In the genomic region with DNA sequence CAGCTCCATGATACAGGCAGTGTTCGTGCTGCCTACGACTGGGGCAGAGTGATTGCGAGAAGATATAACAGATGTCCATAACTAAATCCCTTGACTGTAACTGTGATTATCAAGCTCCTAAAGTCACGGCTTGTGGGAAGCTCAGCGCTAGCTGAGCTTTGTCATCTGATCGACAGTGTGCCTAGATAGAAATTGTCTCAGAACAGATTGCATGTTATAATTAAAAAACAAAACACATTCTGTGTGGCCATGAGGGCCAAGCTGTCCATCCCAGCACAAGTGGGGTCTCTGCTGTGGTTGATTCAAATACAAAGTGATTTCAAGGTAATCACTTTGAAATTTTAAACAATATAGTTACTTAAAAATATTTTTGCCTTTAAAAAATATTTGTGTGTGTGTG, we compare ENCODE assay signal across 23 mouse cellular contexts. TPM values are rescaled to one million over a fixed set of nuclear protein-coding genes. Genes with fewer than 3 reads are reported as not detected.
A peak's percentile ranks its signal among the peaks of the same experiment; 100 is the strongest.
DNase-seq lines count a peak whose midpoint lies in the region; ATAC-seq and TF ChIP-seq lines count a peak whose summit lies in the region.
"Had no signal": no experiment of that assay in that cellular context is flagged by ENCODE, and none has a peak within 500 bp of the region (broad histone marks: within the 10 kb centered on the region; RNA-seq: fewer than 3 reads in every experiment).

No protein-coding gene starts in this region.

- H3K27me3 ChIP-seq in forebrain, postnatal 0 days (ENCODE audit: insufficient read depth, low read length): no peaks in the 10 kb centered on the region
- no peaks in the 10 kb centered on the region for H3K27me3 ChIP-seq in forebrain, embryonic 11.5 days (ENCODE audit: control insufficient read depth, insufficient read depth, low read length)
- H3K27me3 ChIP-seq: CH12.LX, Patski had no signal

- peak; percentile 38; the same call in 1 of the 2 replicates for ATAC-seq in forebrain, postnatal 0 days
- ATAC-seq in forebrain, embryonic 11.5 days (replicated peaks; ENCODE audit: low FRiP score): no peak
- ATAC-seq: activated CD4-positive, CD25-positive, alpha-beta regulatory T cell, adult 4 months; CD4-positive, CD25-positive, alpha-beta regulatory T cell, adult 4 months; Patski had no signal

- no peak overlapping the region for H3K9ac ChIP-seq in forebrain, postnatal 0 days
- no peak overlapping the region for H3K9ac ChIP-seq in forebrain, embryonic 11.5 days (ENCODE audit: low read length)

- TF ChIP-seq CTCF in forebrain, postnatal 0 days (IDR thresholded peaks at IDR 0.05; ENCODE audit: low read depth): no peak
- TF ChIP-seq CTCF in layer of hippocampus, adult 2 months (conservative IDR thresholded peaks at IDR 0.05): no peak

- no peaks in the 10 kb centered on the region for H3K4me1 ChIP-seq in forebrain, postnatal 0 days (ENCODE audit: insufficient read depth)
- H3K4me1 ChIP-seq in forebrain, embryonic 11.5 days (replicated peaks; ENCODE audit: control insufficient read depth, insufficient read depth, low read length): no peaks in the 10 kb centered on the region

- no peak overlapping the region for H3K27ac ChIP-seq in forebrain, postnatal 0 days (ENCODE audit: low read depth, low read length)
- no peak overlapping the region for H3K27ac ChIP-seq in forebrain, embryonic 11.5 days (ENCODE audit: low read depth, low read length)
- H3K27ac ChIP-seq in layer of hippocampus, adult 2 months: 0 out of 2 replicates have a peak overlapping the region, but pooled peaks have one; percentile 9

- no peaks in the 10 kb centered on the region for H3K9me3 ChIP-seq in forebrain, postnatal 0 days (ENCODE audit: low read length)
- no peaks in the 10 kb centered on the region for H3K9me3 ChIP-seq in forebrain, embryonic 11.5 days (ENCODE audit: control insufficient read depth, low read length)

- H3K4me2 ChIP-seq in forebrain, postnatal 0 days (ENCODE audit: low read depth): no peak overlapping the region
- H3K4me2 ChIP-seq in forebrain, embryonic 11.5 days (ENCODE audit: low read depth, low read length, severe bottlenecking): no peak overlapping the region

- DNase-seq in forebrain, postnatal 0 days: no peak
- no peak for DNase-seq in forebrain, embryonic 11.5 days (ENCODE audit: low spot score)
- peak; percentile 53 for DNase-seq in heart, adult 11 months
- DNase-seq in heart, adult 18-20 months: no peak
- DNase-seq in layer of hippocampus, adult 2 months (ENCODE audit: low spot score in 2 of 2): no peak
- DNase-seq in layer of hippocampus, adult 9-11 months: no peak
- DNase-seq: adrenal gland, adult 2 months; adrenal gland, adult 8-10 months; adrenal gland, postnatal 10 days; adrenal gland, postnatal 14 days; adrenal gland, postnatal 25 days; adrenal gland, postnatal 36 days; B cell, adult 2 months; cerebellum, adult 11 months; cerebellum, adult 11-12 months; cerebellum, adult 18-20 months had no signal

- no peaks in the 10 kb centered on the region for H3K36me3 ChIP-seq in forebrain, postnatal 0 days (ENCODE audit: insufficient read depth)
- H3K36me3 ChIP-seq in forebrain, embryonic 11.5 days (ENCODE audit: control insufficient read depth, insufficient read depth, low read length): no peaks in the 10 kb centered on the region
- H3K36me3 ChIP-seq: G1E had no signal

- no peak overlapping the region for H3K4me3 ChIP-seq in forebrain, postnatal 0 days (ENCODE audit: low read depth, low read length)
- no peak overlapping the region for H3K4me3 ChIP-seq in forebrain, embryonic 11.5 days (ENCODE audit: low read depth, low read length)
- no peak overlapping the region for H3K4me3 ChIP-seq in layer of hippocampus, adult 2 months

- 70% methylated on average over 6 of the region's 6 CpGs for WGBS in forebrain, postnatal 0 days
- WGBS in forebrain, embryonic 11.5 days: 95% methylated on average over 6 of the region's 6 CpGs

RNA-seq across cellular contexts. Expression of gene Dclk3, which starts 26.8 kb away (rescaled TPM):
- 20.1 and 20.8 TPM in 2 replicates for total RNA-seq in forebrain, postnatal 0 days (2014; rRNA removed)
- 8.6 and 11.6 TPM in 2 replicates for polyA plus RNA-seq in forebrain, postnatal 0 days (2015; fragmentation: Nextera tagmentation; extraction: Ambion mirVana)
- 0.20 and 0.28 TPM in 2 replicates for polyA plus RNA-seq in forebrain, embryonic 11.5 days (2014; fragmentation: Nextera tagmentation; extraction: Ambion mirVana)
- under 1 TPM; 0.07 to 0.36 TPM for total RNA-seq in heart, adult 18-20 months (2021)
- total RNA-seq in layer of hippocampus, adult 2 months (2021): 10 to 100 TPM; 14.4 to 19.3 TPM
- total RNA-seq: MEL had no signal
- polyA plus RNA-seq: activated CD4-positive, CD25-positive, alpha-beta regulatory T cell, adult 4 months; C2C12; CD4-positive, CD25-positive, alpha-beta regulatory T cell, adult 4 months; G1E had no signal

Comparison
In these comparisons a context has a peak if more than half of its experiments do, and no peak if none do; other contexts are left out.
1. RNA of gene Dclk3, which starts 26.8 kb away (total RNA-seq): 20.1 to 20.8 TPM in forebrain, postnatal 0 days and 14.4 to 19.3 TPM in layer of hippocampus, adult 2 months; 0.07 to 0.36 TPM in heart, adult 18-20 months; every median in the first group is over 10 times any median in the second.